Mouse (Mus musculus) forebrain, postnatal 0 days (tissue): ENCODE data around the gene Iqschfp. TPM values are rescaled to one million over a fixed set of nuclear protein-coding genes. Genes with fewer than 3 reads are reported as not detected.

ENCODE experiments used
- ATAC-seq: fragments of 200-750 bp; cut with Nextera tagmentation; 2 replicates; pipeline ENCODE4 v1.8.0; 2017; ENCODE audit warnings: mild to moderate bottlenecking, moderate library complexity
- DNase-seq: peaks from one replicate; pipeline ENCODE4 v3.0.0-alpha.2; 2015
- H3K27ac ChIP-seq: fragments of 300-500 bp; sonication (generic); 2 replicates; pipeline ENCODE4 v1.5.1; 2014; ENCODE audit warnings: low read depth, mild to moderate bottlenecking, antibody characterized with exemption, low read length, moderate library complexity, mixed read lengths
- H3K27me3 ChIP-seq: fragments of 300-500 bp; sonication (generic); 2 replicates; pipeline ENCODE4 v1.6.1; 2014; ENCODE audit warnings: mild to moderate bottlenecking, low read length, mixed read lengths; ENCODE audit not compliant: insufficient read depth
- H3K36me3 ChIP-seq: fragments of 300-500 bp; sonication (generic); 2 replicates; pipeline ENCODE4 v1.6.1; 2014; ENCODE audit warnings: mild to moderate bottlenecking, moderate library complexity; ENCODE audit not compliant: insufficient read depth
- H3K4me1 ChIP-seq: fragments of 300-500 bp; sonication (generic); 2 replicates; pipeline ENCODE4 v1.6.1; 2014; ENCODE audit warnings: antibody characterized with exemption; ENCODE audit not compliant: insufficient read depth
- H3K4me2 ChIP-seq: fragments of 300-500 bp; sonication (generic); 2 replicates; pipeline ENCODE4 v1.6.1; 2014; ENCODE audit warnings: low read depth, mild to moderate bottlenecking, moderate library complexity
- H3K4me3 ChIP-seq: fragments of 300-500 bp; sonication (generic); 2 replicates; pipeline ENCODE4 v1.5.1; 2014; ENCODE audit warnings: low read depth, low read length, mixed read lengths
- H3K9ac ChIP-seq: fragments of 300-500 bp; sonication (generic); 2 replicates; pipeline ENCODE4 v1.6.1; 2014; ENCODE audit warnings: mild to moderate bottlenecking
- H3K9me3 ChIP-seq: fragments of 300-500 bp; sonication (generic); 2 replicates; pipeline ENCODE4 v1.6.1; 2016; ENCODE audit warnings: low read length
- CTCF ChIP-seq: sonication (generic); IDR thresholded peaks from 2 replicates; pipeline ENCODE4 v1.5.1; 2016; ENCODE audit warnings: antibody characterized with exemption, control low read depth, low read depth
- WGBS: fragments of 180-500 bp; shearing (Covaris S2); extraction: QIAGEN DNeasy Blood & Tissue Kit; methylation state at CpG from one replicate; pipeline ENCODE4 v1.1.7; 2014; 5-methylcytosine and 5-hydroxymethylcytosine counted together
- polyA plus RNA-seq: library from polyadenylated mRNA; unstranded; fragments of >200 nt; fragmentation: Nextera tagmentation; extraction: Ambion mirVana; gene quantifications from 2 replicates; pipeline ENCODE4 v1.2.1, GENCODE M21; 2015
- total RNA-seq: library from RNA; depleted of rRNA; stranded (reverse); fragments of >200 nt; gene quantifications from 2 replicates; pipeline ENCODE4 v1.2.3, GENCODE M21; 2014

The Iqschfp gene
- total and polyA plus RNA-seq, 2 experiments from 2014 or later = 6.6 to 8.8 TPM

DNA sequence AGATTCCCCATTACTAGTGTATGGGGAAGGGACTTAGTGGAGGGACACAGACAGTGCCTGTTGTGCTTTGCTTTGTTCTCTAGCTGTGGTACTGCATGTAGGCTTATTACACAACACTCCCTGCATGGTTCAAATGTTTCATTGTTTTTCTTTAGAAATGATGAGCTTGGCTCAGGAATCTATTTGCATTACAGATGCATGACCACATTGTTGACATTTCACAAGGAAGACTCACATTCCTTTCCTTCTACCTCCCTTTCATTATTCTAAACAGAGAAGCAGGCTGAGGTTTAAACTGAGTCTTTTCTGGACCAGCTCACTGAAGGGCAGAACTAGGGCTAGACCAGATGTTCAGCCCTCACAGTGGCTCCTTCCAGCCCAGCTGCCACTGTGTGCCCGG is 360.3 kb downstream of the Iqschfp start:
- 44% methylated on average over 1 of the region's 1 CpGs for whole genome bisulfite sequencing
- no peak for TF ChIP-seq CTCF
- ATAC-seq = 0 out of 2 replicates have a peak, but pooled peaks have one; percentile 37

DNA sequence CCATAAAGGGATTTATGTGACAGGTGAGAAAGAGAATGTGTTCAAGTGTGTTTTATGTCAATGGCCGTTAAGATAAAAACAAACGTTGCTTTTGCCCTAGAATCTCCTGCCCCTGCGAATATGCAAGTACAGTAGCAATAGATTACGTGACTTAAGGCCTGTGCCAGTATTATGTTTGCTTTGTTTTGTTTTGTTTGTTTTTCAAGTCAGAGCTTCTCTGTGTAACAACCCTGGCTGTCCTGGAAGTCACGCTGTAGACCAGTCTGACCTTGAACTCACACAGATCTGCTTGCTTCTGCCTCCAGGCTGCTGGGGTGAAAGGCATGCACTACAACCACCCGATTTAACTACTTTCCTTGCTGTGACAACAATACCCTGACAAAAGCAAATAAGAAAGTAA is 370.3 kb downstream of the Iqschfp start:
- ATAC-seq = no peak
- 83% methylated on average over 6 of the region's 6 CpGs for WGBS

More for the DNA sequence above, 360.3 kb downstream of the Iqschfp start:
- no peak for DNase-seq
- Histone ChIP-seq H3K9ac (no peak overlapping the region), H3K36me3 (no peaks in the 10 kb centered on the region), H3K4me1 (no peaks in the 10 kb centered on the region), H3K9me3 (no peaks in the 10 kb centered on the region), H3K4me3 (no peak overlapping the region), H3K27ac (no peak overlapping the region), H3K27me3 (no peaks in the 10 kb centered on the region), H3K4me2 (no peak overlapping the region)

DNA sequence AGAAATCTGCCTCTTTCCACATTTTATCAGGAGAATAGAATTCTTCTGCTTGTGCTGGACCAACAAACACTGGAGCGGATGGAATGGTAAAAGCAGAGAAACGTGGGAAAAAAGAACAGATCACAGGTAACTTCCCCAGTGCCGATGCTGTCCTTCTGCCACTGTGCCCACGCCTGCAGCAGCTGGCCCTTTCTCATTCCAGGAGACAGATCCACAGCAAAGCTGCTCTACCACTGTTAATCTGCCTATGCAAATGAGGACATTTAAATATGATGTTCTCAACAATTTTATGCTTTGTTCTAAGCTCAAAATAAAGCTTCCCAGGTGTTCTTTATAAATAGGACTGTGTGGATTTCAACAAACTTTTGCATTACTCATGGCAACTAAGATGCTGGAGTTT is 375.9 kb downstream of the Iqschfp start:
- no peak overlapping the region for H3K9ac ChIP-seq
- TF ChIP-seq CTCF = no peak
- H3K9me3 ChIP-seq = no peaks in the 10 kb centered on the region
- H3K36me3 ChIP-seq = no peaks in the 10 kb centered on the region
- H3K4me1 ChIP-seq = no peaks in the 10 kb centered on the region
- WGBS = 88% methylated on average over 4 of the region's 4 CpGs
- no peak overlapping the region for H3K4me2 ChIP-seq
- no peaks in the 10 kb centered on the region for H3K27me3 ChIP-seq
- ATAC-seq (no peak), DNase-seq (no peak)
- no peak overlapping the region for H3K27ac ChIP-seq
- H3K4me3 ChIP-seq = no peak overlapping the region

More for the DNA sequence above, 370.3 kb downstream of the Iqschfp start:
- no peak for DNase-seq
- no peaks in the 10 kb centered on the region for H3K27me3 ChIP-seq
- no peaks in the 10 kb centered on the region for H3K36me3 ChIP-seq
- no peak overlapping the region for H3K9ac ChIP-seq
- H3K4me1 ChIP-seq = no peaks in the 10 kb centered on the region
- TF ChIP-seq CTCF = no peak
- H3K4me2 ChIP-seq = no peak overlapping the region
- no peaks in the 10 kb centered on the region for H3K9me3 ChIP-seq
- no peak overlapping the region for H3K4me3 ChIP-seq
- no peak overlapping the region for H3K27ac ChIP-seq

DNA sequence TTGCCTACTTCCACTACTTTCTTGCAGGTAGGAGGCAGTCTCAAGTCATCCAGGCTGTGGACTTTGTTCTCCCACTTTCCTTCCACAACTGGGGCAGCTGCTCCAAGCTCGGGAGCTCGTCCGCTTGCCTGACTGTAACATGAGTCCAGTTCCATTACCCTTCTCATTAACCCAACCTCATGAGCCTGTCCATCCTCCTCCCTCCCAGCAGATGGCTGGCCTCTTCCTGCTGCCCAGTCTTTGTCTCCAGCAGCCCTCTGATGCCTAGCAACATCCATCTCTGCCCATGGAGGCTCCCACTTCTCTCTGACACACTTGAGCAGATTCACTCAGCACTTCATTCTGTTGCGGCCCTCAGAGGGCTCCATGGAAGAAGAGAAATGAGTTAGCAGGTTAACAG is 377.2 kb downstream of the Iqschfp start:
- no peak for ATAC-seq
- H3K9ac ChIP-seq = no peak overlapping the region
- no peaks in the 10 kb centered on the region for H3K4me1 ChIP-seq
- WGBS = 86% methylated on average over 4 of the region's 4 CpGs
- no peaks in the 10 kb centered on the region for H3K27me3 ChIP-seq
- no peaks in the 10 kb centered on the region for H3K9me3 ChIP-seq
- no peak for DNase-seq
- H3K4me2 ChIP-seq = no peak overlapping the region
- H3K27ac ChIP-seq = no peak overlapping the region
- TF ChIP-seq CTCF = no peak
- H3K36me3 ChIP-seq = no peaks in the 10 kb centered on the region
- no peak overlapping the region for H3K4me3 ChIP-seq

DNA sequence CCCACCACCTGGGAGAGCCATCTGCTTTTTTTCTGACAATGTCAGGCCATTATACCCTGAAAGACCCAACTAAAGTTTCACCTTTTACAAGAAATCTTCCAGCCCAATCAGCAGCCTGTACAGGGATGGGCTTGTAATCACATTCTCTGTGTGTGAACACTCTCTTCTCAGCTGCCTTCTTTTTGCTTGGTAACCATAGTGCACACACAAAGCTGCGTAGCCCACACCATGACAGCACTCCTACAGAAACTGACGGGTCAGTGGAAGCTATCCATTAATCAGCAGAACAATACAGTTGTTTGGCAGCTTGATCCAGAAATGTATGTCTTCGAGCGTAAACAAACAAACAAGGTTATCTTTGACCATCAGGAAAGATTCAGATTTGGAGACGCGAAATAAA is 378.2 kb downstream of the Iqschfp start:
- no peak overlapping the region for H3K9ac ChIP-seq
- no peaks in the 10 kb centered on the region for H3K9me3 ChIP-seq
- H3K4me2 ChIP-seq = no peak overlapping the region
- H3K27me3 ChIP-seq = no peaks in the 10 kb centered on the region
- no peak for TF ChIP-seq CTCF
- H3K27ac ChIP-seq = no peak overlapping the region
- ATAC-seq = no peak
- DNase-seq = no peak
- WGBS = 76% methylated on average over 6 of the region's 6 CpGs
- no peak overlapping the region for H3K4me3 ChIP-seq
- H3K36me3 ChIP-seq = no peaks in the 10 kb centered on the region
- H3K4me1 ChIP-seq = no peaks in the 10 kb centered on the region

DNA sequence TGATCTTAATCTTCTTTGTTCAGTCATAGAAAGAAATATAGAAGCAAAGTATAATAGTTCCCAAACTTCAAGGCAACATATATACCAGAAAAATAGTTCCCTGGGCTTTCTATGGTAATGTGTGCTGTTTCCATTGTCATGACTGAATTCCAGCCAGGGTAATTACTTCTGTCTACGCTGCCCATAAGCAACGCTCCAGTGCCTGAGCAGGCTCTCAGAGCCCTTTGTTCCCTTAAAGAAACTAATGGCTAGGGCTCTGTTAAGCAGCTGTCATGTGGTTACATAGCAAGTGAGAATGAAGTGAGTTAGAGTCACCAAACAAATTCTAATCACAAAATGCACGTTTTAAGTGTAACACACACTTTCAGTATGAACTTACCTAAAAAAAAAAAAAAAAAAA is 379.4 kb downstream of the Iqschfp start:
- Histone ChIP-seq H3K9me3 (no peaks in the 10 kb centered on the region), H3K4me1 (no peaks in the 10 kb centered on the region), H3K27me3 (no peaks in the 10 kb centered on the region), H3K4me2 (no peak overlapping the region), H3K36me3 (no peaks in the 10 kb centered on the region), H3K27ac (no peak overlapping the region), H3K9ac (no peak overlapping the region), H3K4me3 (no peak overlapping the region)
- DNase-seq (no peak), ATAC-seq (no peak)
- WGBS = 14% methylated on average over 3 of the region's 3 CpGs
- no peak for TF ChIP-seq CTCF

DNA sequence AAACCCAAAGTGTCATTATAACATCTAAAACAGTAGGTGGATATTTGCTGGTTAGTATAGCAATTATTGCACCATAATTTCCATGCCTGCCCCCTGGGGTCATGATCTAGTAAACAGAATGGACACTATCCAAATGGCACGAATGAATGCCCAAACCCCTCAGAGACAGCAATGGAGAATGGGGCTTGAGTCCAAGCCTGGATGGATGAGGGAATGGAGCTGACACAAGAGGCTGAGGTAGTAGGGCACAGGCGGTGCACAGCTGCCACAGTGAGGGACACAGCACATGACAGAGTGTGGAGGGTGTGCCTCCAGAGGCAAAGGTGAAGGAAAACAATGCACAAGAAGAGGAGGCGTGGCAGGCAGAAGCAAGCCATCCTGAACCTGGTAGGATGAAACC is 379.8 kb downstream of the Iqschfp start:
- H3K36me3 ChIP-seq = no peaks in the 10 kb centered on the region
- no peak for TF ChIP-seq CTCF
- ATAC-seq = no peak
- H3K9me3 ChIP-seq = no peaks in the 10 kb centered on the region
- no peak overlapping the region for H3K4me2 ChIP-seq
- WGBS = 58% methylated on average over 3 of the region's 3 CpGs
- no peaks in the 10 kb centered on the region for H3K4me1 ChIP-seq
- no peaks in the 10 kb centered on the region for H3K27me3 ChIP-seq
- H3K9ac ChIP-seq = no peak overlapping the region
- H3K4me3 ChIP-seq = no peak overlapping the region
- no peak overlapping the region for H3K27ac ChIP-seq
- no peak for DNase-seq
